Mouse (Mus musculus) liver, embryonic 12.5 days (tissue): Measurements from ENCODE around the gene Cfap77. TPM values are rescaled to one million over a fixed set of nuclear protein-coding genes. Genes with fewer than 3 reads are reported as not detected.

Source experiments
- ATAC-seq: fragments of 200-750 bp; cut with Nextera tagmentation; 2 replicates; pipeline ENCODE4 v1.8.0; 2017; ENCODE audit warnings: moderate number of reproducible peaks, mild to moderate bottlenecking, moderate library complexity
- H3K27ac ChIP-seq: fragments of 300-500 bp; sonication (generic); 2 replicates; pipeline ENCODE4 v1.5.1; 2016; ENCODE audit warnings: mild to moderate bottlenecking
- H3K27me3 ChIP-seq: fragments of 300-500 bp; sonication (generic); replicated peaks from 2 replicates; pipeline ENCODE4 v1.6.1; 2016; ENCODE audit warnings: mild to moderate bottlenecking, moderate library complexity
- H3K36me3 ChIP-seq: fragments of 300-500 bp; sonication (generic); 2 replicates; pipeline ENCODE4 v1.6.1; 2016; ENCODE audit warnings: mild to moderate bottlenecking, moderate library complexity
- H3K4me1 ChIP-seq: fragments of 300-500 bp; sonication (generic); 2 replicates; pipeline ENCODE4 v1.6.1; 2016
- H3K4me2 ChIP-seq: fragments of 300-500 bp; sonication (generic); 2 replicates; pipeline ENCODE4 v1.6.1; 2016; ENCODE audit warnings: mild to moderate bottlenecking, moderate library complexity
- H3K4me3 ChIP-seq: fragments of 300-500 bp; sonication (generic); 2 replicates; pipeline ENCODE4 v1.5.1; 2016; ENCODE audit warnings: mild to moderate bottlenecking, moderate library complexity
- H3K9ac ChIP-seq: fragments of 300-500 bp; sonication (generic); 2 replicates; pipeline ENCODE4 v1.6.1; 2016; ENCODE audit warnings: mild to moderate bottlenecking, moderate library complexity
- H3K9me3 ChIP-seq: fragments of 300-500 bp; sonication (generic); replicated peaks from 2 replicates; pipeline ENCODE4 v1.6.1; 2016; ENCODE audit warnings: mild to moderate bottlenecking, moderate library complexity
- WGBS: fragments of 180-500 bp; shearing (Covaris S2); methylation state at CpG from one replicate; pipeline ENCODE4 v1.1.7; 2016; ENCODE audit not compliant: insufficient replicate concordance; 5-methylcytosine and 5-hydroxymethylcytosine counted together
- polyA plus RNA-seq: library from polyadenylated mRNA; unstranded; fragments of >200 nt; fragmentation: Nextera tagmentation; extraction: Ambion mirVana; gene quantifications from 2 replicates; pipeline ENCODE4 v1.2.1, GENCODE M21; 2016

Gene Cfap77
- polyA plus RNA-seq, 1 experiment from 2014 or later: 0.12 TPM

GRCm38 (mm10) chr2:28907691-28908388 is 147.0 kb downstream of the Cfap77 start:
- no peak for ATAC-seq
- H3K4me2 ChIP-seq: peak overlapping the region; percentile 42
- H3K27ac ChIP-seq: no peak overlapping the region
- no peaks in the 10 kb centered on the region for H3K9me3 ChIP-seq
- peaks cover 70% of the 10 kb centered on the region for H3K27me3 ChIP-seq
- no peak overlapping the region for H3K9ac ChIP-seq
- H3K4me1 ChIP-seq: peaks cover 13% of the 10 kb centered on the region
- H3K36me3 ChIP-seq: peaks cover 34% of the 10 kb centered on the region
- 7% methylated on average over 10 of the region's 10 CpGs for WGBS
- H3K4me3 ChIP-seq: no peak overlapping the region

GRCm38 (mm10) chr2:28905561-28905960 is 149.3 kb downstream of the Cfap77 start:
- H3K9ac ChIP-seq: no peak overlapping the region
- H3K27me3 ChIP-seq: peaks cover 47% of the 10 kb centered on the region
- 71% methylated on average over 4 of the region's 4 CpGs for WGBS

GRCm38 (mm10) chr2:28904786-28905185 is 150.1 kb downstream of the Cfap77 start:
- WGBS: 78% methylated on average over 9 of the region's 9 CpGs
- no peak overlapping the region for H3K4me3 ChIP-seq
- H3K36me3 ChIP-seq: peaks cover 55% of the 10 kb centered on the region
- H3K9me3 ChIP-seq: no peaks in the 10 kb centered on the region
- H3K27me3 ChIP-seq: peaks cover 39% of the 10 kb centered on the region
- no peak overlapping the region for H3K27ac ChIP-seq
- ATAC-seq: no peak
- H3K4me2 ChIP-seq: no peak overlapping the region
- H3K4me1 ChIP-seq: peaks cover 13% of the 10 kb centered on the region
- H3K9ac ChIP-seq: no peak overlapping the region

More at GRCm38 (mm10) chr2:28905561-28905960, 149.3 kb downstream of the Cfap77 start:
- ATAC-seq: no peak
- Histone ChIP-seq H3K27ac (no peak overlapping the region), H3K9me3 (no peaks in the 10 kb centered on the region), H3K4me3 (no peak overlapping the region), H3K4me2 (no peak overlapping the region), H3K4me1 (peaks cover 13% of the 10 kb centered on the region), H3K36me3 (peaks cover 47% of the 10 kb centered on the region)

GRCm38 (mm10) chr2:28903871-28904270 is 151.0 kb downstream of the Cfap77 start:
- H3K27me3 ChIP-seq: peaks cover 30% of the 10 kb centered on the region
- peaks cover 6% of the 10 kb centered on the region for H3K4me1 ChIP-seq
- WGBS: 81% methylated on average over 5 of the region's 5 CpGs
- H3K4me2 ChIP-seq: no peak overlapping the region
- H3K4me3 ChIP-seq: no peak overlapping the region
- no peak for ATAC-seq
- H3K9me3 ChIP-seq: no peaks in the 10 kb centered on the region
- peaks cover 64% of the 10 kb centered on the region for H3K36me3 ChIP-seq
- no peak overlapping the region for H3K27ac ChIP-seq
- no peak overlapping the region for H3K9ac ChIP-seq

GRCm38 (mm10) chr2:28902291-28902690 is 152.6 kb downstream of the Cfap77 start:
- Histone ChIP-seq H3K4me1 (no peaks in the 10 kb centered on the region), H3K9me3 (no peaks in the 10 kb centered on the region), H3K4me2 (no peak overlapping the region), H3K9ac (no peak overlapping the region), H3K27ac (no peak overlapping the region), H3K4me3 (no peak overlapping the region), H3K27me3 (peaks cover 14% of the 10 kb centered on the region), H3K36me3 (peaks cover 78% of the 10 kb centered on the region)
- 87% methylated on average over 8 of the region's 8 CpGs for WGBS
- ATAC-seq: no peak

- 0 out of 2 replicates have a peak, but pooled peaks cover 14% of the 10 kb centered on the region for H3K4me1 ChIP-seq
- peaks cover 89% of the 10 kb centered on the region for H3K36me3 ChIP-seq
- WGBS: 74% methylated on average over 4 of the region's 4 CpGs
- no peak overlapping the region for H3K4me3 ChIP-seq
- H3K27ac ChIP-seq: no peak overlapping the region
- H3K9ac ChIP-seq: no peak overlapping the region
- no peak overlapping the region for H3K4me2 ChIP-seq
- no peaks in the 10 kb centered on the region for H3K27me3 ChIP-seq
- ATAC-seq: no peak
- no peaks in the 10 kb centered on the region for H3K9me3 ChIP-seq
Measured at GRCm38 (mm10) chr2:28897340-28897899, 157.4 kb downstream of the Cfap77 start.

GRCm38 (mm10) chr2:28895876-28896275 is 159.0 kb downstream of the Cfap77 start:
- Histone ChIP-seq H3K9me3 (no peaks in the 10 kb centered on the region), H3K27me3 (no peaks in the 10 kb centered on the region), H3K27ac (no peak overlapping the region), H3K36me3 (peaks cover 92% of the 10 kb centered on the region), H3K9ac (no peak overlapping the region), H3K4me2 (no peak overlapping the region), H3K4me1 (0 out of 2 replicates have a peak, but pooled peaks cover 14% of the 10 kb centered on the region), H3K4me3 (no peak overlapping the region)
- WGBS: 86% methylated on average over 7 of the region's 7 CpGs
- no peak for ATAC-seq

GRCm38 (mm10) chr2:28893526-28893925 is 161.3 kb downstream of the Cfap77 start:
- H3K36me3 ChIP-seq: peaks cover 89% of the 10 kb centered on the region
- no peak overlapping the region for H3K4me3 ChIP-seq
- 75% methylated on average over 6 of the region's 6 CpGs for WGBS
- no peak for ATAC-seq
- no peak overlapping the region for H3K27ac ChIP-seq
- H3K27me3 ChIP-seq: no peaks in the 10 kb centered on the region
- no peaks in the 10 kb centered on the region for H3K9me3 ChIP-seq
- 0 out of 2 replicates have a peak, but pooled peaks cover 14% of the 10 kb centered on the region for H3K4me1 ChIP-seq
- H3K4me2 ChIP-seq: no peak overlapping the region
- no peak overlapping the region for H3K9ac ChIP-seq

- Histone ChIP-seq H3K4me1 (0 out of 2 replicates have a peak, but pooled peaks cover 14% of the 10 kb centered on the region), H3K27me3 (no peaks in the 10 kb centered on the region), H3K4me3 (no peak overlapping the region), H3K36me3 (peaks cover 89% of the 10 kb centered on the region), H3K4me2 (no peak overlapping the region), H3K9me3 (no peaks in the 10 kb centered on the region), H3K9ac (no peak overlapping the region), H3K27ac (no peak overlapping the region)
- no peak for ATAC-seq
- WGBS: 53% methylated on average over 1 of the region's 1 CpGs
Measured at GRCm38 (mm10) chr2:28892796-28893195, 162.1 kb downstream of the Cfap77 start.

GRCm38 (mm10) chr2:28884914-28885313 is 170.0 kb downstream of the Cfap77 start:
- WGBS: 85% methylated on average over 4 of the region's 4 CpGs

GRCm38 (mm10) chr2:28882826-28883485 is 171.9 kb downstream of the Cfap77 start:
- no peak for ATAC-seq
- 81% methylated on average over 6 of the region's 6 CpGs for WGBS

More at GRCm38 (mm10) chr2:28884914-28885313, 170.0 kb downstream of the Cfap77 start:
- Histone ChIP-seq H3K4me1 (peaks cover 9% of the 10 kb centered on the region), H3K9ac (no peak overlapping the region), H3K4me2 (no peak overlapping the region), H3K36me3 (peaks cover 84% of the 10 kb centered on the region), H3K27ac (no peak overlapping the region), H3K4me3 (no peak overlapping the region), H3K9me3 (no peaks in the 10 kb centered on the region), H3K27me3 (no peaks in the 10 kb centered on the region)
- ATAC-seq: no peak

GRCm38 (mm10) chr2:28882047-28882446 is 172.8 kb downstream of the Cfap77 start:
- WGBS: 80% methylated on average over 3 of the region's 3 CpGs
- H3K36me3 ChIP-seq: peaks cover 74% of the 10 kb centered on the region
- no peak overlapping the region for H3K4me3 ChIP-seq
- no peak for ATAC-seq
- no peak overlapping the region for H3K4me2 ChIP-seq
- H3K27ac ChIP-seq: no peak overlapping the region
- H3K4me1 ChIP-seq: peaks cover 9% of the 10 kb centered on the region
- H3K9me3 ChIP-seq: no peaks in the 10 kb centered on the region
- H3K9ac ChIP-seq: no peak overlapping the region
- no peaks in the 10 kb centered on the region for H3K27me3 ChIP-seq

More at GRCm38 (mm10) chr2:28882826-28883485, 171.9 kb downstream of the Cfap77 start:
- peaks cover 9% of the 10 kb centered on the region for H3K4me1 ChIP-seq
- no peak overlapping the region for H3K27ac ChIP-seq
- H3K27me3 ChIP-seq: no peaks in the 10 kb centered on the region
- H3K4me3 ChIP-seq: no peak overlapping the region
- no peaks in the 10 kb centered on the region for H3K9me3 ChIP-seq
- no peak overlapping the region for H3K4me2 ChIP-seq
- peaks cover 74% of the 10 kb centered on the region for H3K36me3 ChIP-seq
- H3K9ac ChIP-seq: no peak overlapping the region
